In the genomic region with DNA sequence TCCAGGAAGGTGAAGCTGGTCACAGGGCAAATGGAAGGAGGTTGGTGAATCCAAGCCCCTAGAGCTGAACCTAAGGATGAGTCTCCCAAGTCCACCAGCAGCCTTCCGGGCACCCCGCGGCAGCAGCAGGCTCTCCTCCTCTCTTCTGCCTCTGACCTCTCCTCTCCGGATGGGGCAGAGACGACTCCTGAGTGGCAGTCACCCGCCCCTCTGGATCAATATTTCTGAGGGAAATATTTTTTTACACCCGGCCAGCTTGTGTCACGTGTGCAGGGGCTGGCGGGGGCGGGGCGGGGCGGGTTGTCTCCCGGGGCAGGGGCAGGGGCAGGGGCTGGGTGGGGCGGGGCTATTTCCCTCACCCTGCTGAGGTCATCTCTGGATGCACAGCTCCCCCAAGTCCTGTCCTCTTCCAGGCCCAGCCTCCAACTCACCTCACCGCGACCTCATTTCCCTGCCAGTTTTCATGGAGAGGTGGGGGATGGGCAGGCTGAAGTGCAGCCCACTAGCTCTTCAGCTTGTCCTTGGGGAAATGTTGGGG, we compare ENCODE assay signal across 8 mouse cellular contexts. TPM values are rescaled to one million over a fixed set of nuclear protein-coding genes. Genes with fewer than 3 reads are reported as not detected.
DNase-seq lines count a peak whose midpoint lies in the region; ATAC-seq lines count a peak whose summit lies in the region.
"Had no signal": no experiment of that assay in that cellular context is flagged by ENCODE, and none has a peak within 500 bp of the region (broad histone marks: within the 10 kb centered on the region; RNA-seq: fewer than 3 reads in every experiment).

No protein-coding gene starts in this region.

- no peaks in the 10 kb centered on the region for H3K27me3 ChIP-seq in forebrain, embryonic 13.5 days
- no peaks in the 10 kb centered on the region for H3K27me3 ChIP-seq in limb, embryonic 12.5 days
- no peaks in the 10 kb centered on the region for H3K27me3 ChIP-seq in neural tube, embryonic 12.5 days (replicated peaks)

- peak; percentile 14 for DNase-seq in adrenal gland, postnatal 25 days
- peak; percentile 79 for DNase-seq in heart, postnatal 4 days
- DNase-seq in thymus, postnatal 25 days = no peak
- no peak for DNase-seq in left cerebral cortex, postnatal 10 days (ENCODE audit: extremely low spot score in 1 of 2, low spot score in 2 of 2)

- no peak overlapping the region for H3K9ac ChIP-seq in forebrain, embryonic 13.5 days
- H3K9ac ChIP-seq in limb, embryonic 12.5 days (replicated peaks) = no peak overlapping the region
- no peak overlapping the region for H3K9ac ChIP-seq in neural tube, embryonic 12.5 days

- 0 out of 2 replicates have a peak overlapping the region, but pooled peaks have one; percentile 6 for H3K4me3 ChIP-seq in forebrain, embryonic 13.5 days
- H3K4me3 ChIP-seq in limb, embryonic 12.5 days (replicated peaks) = peak overlapping the region; percentile 25
- no peak overlapping the region for H3K4me3 ChIP-seq in neural tube, embryonic 12.5 days

- peak; percentile 61; the same call in 1 of the 2 replicates for ATAC-seq in forebrain, embryonic 13.5 days
- ATAC-seq in limb, embryonic 12.5 days (ENCODE audit: insufficient number of reproducible peaks, insufficient read depth, low FRiP score, low TSS enrichment, low read depth) = peak; percentile 68
- peak; percentile 84 for ATAC-seq in neural tube, embryonic 12.5 days (ENCODE audit: low FRiP score, low read depth)

- H3K27ac ChIP-seq in forebrain, embryonic 13.5 days = no peak overlapping the region; the same call in 1 of the 2 replicates
- no peak overlapping the region for H3K27ac ChIP-seq in limb, embryonic 12.5 days
- H3K27ac ChIP-seq in neural tube, embryonic 12.5 days = no peak overlapping the region

- peaks cover 10% of the 10 kb centered on the region for H3K4me1 ChIP-seq in forebrain, embryonic 13.5 days
- peaks cover 9% of the 10 kb centered on the region for H3K4me1 ChIP-seq in limb, embryonic 12.5 days (replicated peaks)
- H3K4me1 ChIP-seq in neural tube, embryonic 12.5 days = peaks cover 9% of the 10 kb centered on the region

- 8% methylated on average over 15 of the region's 16 CpGs for WGBS in forebrain, embryonic 13.5 days
- WGBS in limb, embryonic 12.5 days = 6% methylated on average over 16 of the region's 16 CpGs
- 7% methylated on average over 16 of the region's 16 CpGs for WGBS in neural tube, embryonic 12.5 days

- peak overlapping the region; percentile 45 for H3K4me2 ChIP-seq in forebrain, embryonic 13.5 days
- H3K4me2 ChIP-seq in limb, embryonic 12.5 days = peak overlapping the region; percentile 50
- peak overlapping the region; percentile 57 for H3K4me2 ChIP-seq in neural tube, embryonic 12.5 days (replicated peaks)

- H3K36me3 ChIP-seq in forebrain, embryonic 13.5 days (ENCODE audit: poor library complexity, severe bottlenecking) = no peaks in the 10 kb centered on the region
- no peaks in the 10 kb centered on the region for H3K36me3 ChIP-seq in limb, embryonic 12.5 days
- H3K36me3 ChIP-seq in neural tube, embryonic 12.5 days = no peaks in the 10 kb centered on the region

- H3K9me3 ChIP-seq in forebrain, embryonic 13.5 days (replicated peaks) = no peaks in the 10 kb centered on the region
- H3K9me3 ChIP-seq in limb, embryonic 12.5 days = no peaks in the 10 kb centered on the region
- H3K9me3 ChIP-seq in neural tube, embryonic 12.5 days = no peaks in the 10 kb centered on the region

- intact Hi-C loops in left cerebral cortex, postnatal 10 days (cut with DNase I) = no loop called here

RNA-seq across cellular contexts. Expression of a gene that starts 28.1 kb away (rescaled TPM):
- 0.18 and 0.38 TPM in 2 replicates for total RNA-seq in adrenal gland, postnatal 25 days (2021)
- polyA plus RNA-seq in forebrain, embryonic 13.5 days (2015; fragmentation: Nextera tagmentation; extraction: Ambion mirVana) = 2.9 and 4.3 TPM in 2 replicates
- under 1 TPM; 0.38 to 0.41 TPM for total RNA-seq in heart, postnatal 4 days (2021)
- polyA plus RNA-seq in limb, embryonic 12.5 days (2016; fragmentation: Nextera tagmentation; extraction: Ambion mirVana) = 0.19 and 0.22 TPM in 2 replicates
- 2.7 and 3.8 TPM in 2 replicates for polyA plus RNA-seq in neural tube, embryonic 12.5 days (2016; fragmentation: Nextera tagmentation; extraction: Ambion mirVana)
- total RNA-seq in left cerebral cortex, postnatal 10 days (2021) = 10 to 100 TPM; 39.2 to 42.5 TPM
- total RNA-seq: neutrophil, adult 5-6 weeks had no signal

Comparison
In these comparisons a context has a peak if more than half of its experiments do, and no peak if none do; other contexts are left out.
1. DNase-seq: peak in adrenal gland, postnatal 25 days (single experiment) and heart, postnatal 4 days (single experiment); none in thymus, postnatal 25 days (single experiment) and left cerebral cortex, postnatal 10 days (0 of 2).
2. RNA of a gene that starts 28.1 kb away (total RNA-seq): 39.2 to 42.5 TPM in left cerebral cortex, postnatal 10 days; 0.38 to 0.41 TPM in heart, postnatal 4 days and 0.18 to 0.38 TPM in adrenal gland, postnatal 25 days; every median in the first group is over 10 times any median in the second.
3. Peak in every context shown above with its lines, with median percentiles within 50 percentile points of each other: ATAC-seq and H3K4me2 ChIP-seq.